Mouse (Mus musculus) lung, postnatal 0 days (tissue): Measurements from ENCODE around the gene Gm13272.
"Not testable (repeated sequence)": the region's sequence is repeated elsewhere in the genome, so short reads cannot be mapped to it uniquely, and the experiment has no call there.

Source experiments
- CTCF ChIP-seq: IDR thresholded peaks from 2 replicates; pipeline ENCODE4 v1.5.1; 2016; ENCODE audit warnings: antibody characterized with exemption, mild to moderate bottlenecking
- EP300 ChIP-seq: IDR thresholded peaks from 2 replicates; pipeline ENCODE4 v1.6.1; 2016; ENCODE audit warnings: antibody characterized with exemption, mild to moderate bottlenecking, control low read depth

DNA sequence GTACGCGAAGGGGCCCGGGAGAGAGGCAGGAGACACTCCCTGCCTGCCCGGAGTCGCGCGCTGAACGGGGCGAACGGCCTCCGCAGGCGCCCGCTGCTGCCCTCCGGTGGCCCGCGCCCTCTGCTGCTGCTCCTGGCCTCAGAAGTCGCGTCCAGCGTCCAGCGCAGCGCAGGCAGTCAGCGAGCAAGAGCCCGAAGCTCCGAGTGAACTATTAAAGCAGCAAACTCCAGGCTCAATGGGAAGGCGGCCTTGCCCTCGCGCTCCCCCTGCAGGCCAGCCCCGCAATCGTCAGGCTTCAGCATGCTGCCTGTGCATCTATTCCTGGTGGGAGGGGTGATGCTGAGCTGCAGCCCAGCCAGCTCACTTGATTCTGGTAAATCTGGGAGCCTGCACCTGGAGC, 23.3 kb downstream of the Gm13272 start, which contains the start of gene Gm13287:
- not testable (repeated sequence) for TF ChIP-seq CTCF, EP300
